Mouse (Mus musculus) E14TG2a.4 (cell line): Measurements from ENCODE around the gene Gramd2.

Experiments
- H3K27me3 ChIP-seq: 2 replicates; pipeline ENCODE4 v1.6.1; 2014; ENCODE audit warnings: low read length, control low read depth; ENCODE audit not compliant: insufficient read depth
- H3K36me3 ChIP-seq: 2 replicates; pipeline ENCODE4 v1.6.1; 2014; ENCODE audit warnings: low read length, control low read depth; ENCODE audit not compliant: insufficient read depth
- H3K4me1 ChIP-seq: replicated peaks from 2 replicates; pipeline ENCODE4 v1.6.1; 2014; ENCODE audit warnings: low read depth, low read length, control low read depth
- H3K4me3 ChIP-seq: replicated peaks from 2 replicates; pipeline ENCODE4 v1.5.1; 2014; ENCODE audit warnings: mild to moderate bottlenecking, low read length
- H3K9me3 ChIP-seq: 2 replicates; pipeline ENCODE4 v1.6.1; 2014; ENCODE audit warnings: low read length, control low read depth
- CTCF ChIP-seq: conservative IDR thresholded peaks from 2 replicates; pipeline ENCODE4 v1.5.1; 2014; ENCODE audit warnings: low read length
- NANOG ChIP-seq: IDR thresholded peaks from 2 replicates; pipeline ENCODE4 v1.6.1; 2014; ENCODE audit warnings: borderline replicate concordance, low read length, mixed read lengths
- POU5F1 ChIP-seq: IDR thresholded peaks from 2 replicates; pipeline ENCODE4 v1.6.1; 2014; ENCODE audit warnings: low read length, borderline replicate concordance

The Gramd2 gene

DNA sequence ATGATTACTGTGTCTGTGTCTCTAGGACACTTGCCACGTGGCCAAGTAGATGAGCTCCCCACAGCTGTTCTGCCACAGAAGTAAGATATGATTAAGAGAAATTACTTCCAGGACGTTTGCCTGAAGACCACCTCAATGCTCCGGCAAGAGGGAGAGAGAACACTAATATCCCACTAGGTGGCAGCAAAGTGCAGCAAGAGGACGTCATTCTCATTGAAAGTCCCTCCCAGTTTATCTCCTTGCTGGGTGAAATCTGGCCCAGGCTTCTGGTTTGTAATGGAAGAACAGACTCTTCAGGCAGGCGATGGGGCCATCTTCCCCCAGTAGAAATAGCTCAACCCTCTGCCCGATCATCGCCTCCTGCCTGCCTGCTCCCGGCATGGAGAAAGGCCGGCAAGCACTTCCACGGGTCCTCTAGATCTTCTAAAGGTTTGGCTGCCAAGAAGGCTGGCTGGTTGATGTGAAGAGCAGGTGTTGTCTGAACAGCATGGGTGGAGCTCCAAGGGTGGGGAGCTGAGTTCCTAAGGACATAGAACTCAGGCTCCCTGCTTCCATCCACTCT is 43.2 kb downstream of the Gramd2 start:
- peak overlapping the region; percentile 66 for H3K4me3 ChIP-seq
- no peaks in the 10 kb centered on the region for H3K9me3 ChIP-seq
- H3K27me3 ChIP-seq = peaks cover 7% of the 10 kb centered on the region
- no peaks in the 10 kb centered on the region for H3K36me3 ChIP-seq
- TF ChIP-seq CTCF (peak; percentile 76), POU5F1 (no peak)
- peaks cover 11% of the 10 kb centered on the region for H3K4me1 ChIP-seq

DNA sequence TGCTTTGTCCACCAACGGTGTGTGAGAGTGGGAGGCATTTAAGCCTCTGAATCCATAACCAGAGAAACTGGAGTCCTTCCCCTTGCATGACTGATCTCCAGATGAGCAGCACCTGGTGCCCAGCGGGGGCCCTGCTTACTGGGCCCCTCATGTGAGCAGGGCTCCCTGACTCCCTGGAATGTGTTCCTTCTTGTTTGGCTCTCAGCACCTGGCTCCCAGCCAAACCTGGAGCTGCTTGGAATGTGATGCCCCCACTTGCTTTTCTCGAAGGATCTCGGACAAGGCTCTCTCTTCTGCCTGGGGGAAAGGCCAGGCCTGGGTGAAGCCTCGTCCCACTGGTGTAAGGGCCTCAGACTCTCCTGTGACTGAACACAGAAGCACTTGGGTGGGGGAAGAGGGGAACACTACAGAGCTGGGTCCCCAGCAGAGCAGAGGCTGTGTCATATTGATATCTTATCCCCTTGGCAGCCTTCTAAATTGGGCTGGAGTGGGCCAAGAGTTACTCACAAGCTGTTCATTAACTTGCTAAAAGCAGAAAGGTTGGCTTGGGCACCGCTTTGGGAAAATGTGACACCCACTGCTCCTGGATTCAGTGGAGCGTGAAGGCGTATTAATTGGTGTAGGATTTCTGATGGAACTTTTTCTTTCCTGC is 44.0 kb downstream of the Gramd2 start:
- peaks cover 7% of the 10 kb centered on the region for H3K27me3 ChIP-seq
- no peaks in the 10 kb centered on the region for H3K9me3 ChIP-seq
- no peaks in the 10 kb centered on the region for H3K36me3 ChIP-seq
- H3K4me1 ChIP-seq = peaks cover 11% of the 10 kb centered on the region
- peak overlapping the region; percentile 66; the same call in 1 of the 2 replicates for H3K4me3 ChIP-seq
- no peak for TF ChIP-seq NANOG

DNA sequence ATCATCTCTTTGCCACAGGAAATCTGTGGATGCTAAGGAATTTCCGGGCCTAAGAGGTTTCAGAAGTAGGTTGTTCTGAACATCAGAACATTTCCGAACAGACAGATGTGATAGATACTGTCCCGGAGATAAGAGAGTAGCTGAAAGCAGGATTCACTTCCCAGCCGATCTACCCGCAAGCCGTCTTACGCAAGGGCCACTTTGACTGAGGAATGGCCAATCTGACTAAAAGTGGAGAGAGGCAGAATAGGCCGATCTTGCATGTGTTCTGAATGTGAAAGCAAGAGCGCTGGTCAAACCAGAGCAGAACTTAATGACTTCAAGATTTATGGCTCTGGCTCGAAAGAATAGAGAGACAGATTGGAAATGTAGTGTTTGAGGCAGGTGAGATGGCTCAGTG is 45.6 kb downstream of the Gramd2 start:
- Histone ChIP-seq H3K36me3 (no peaks in the 10 kb centered on the region), H3K4me3 (no peak overlapping the region), H3K4me1 (peaks cover 11% of the 10 kb centered on the region), H3K27me3 (peaks cover 7% of the 10 kb centered on the region), H3K9me3 (no peaks in the 10 kb centered on the region)
- TF ChIP-seq CTCF (no peak), POU5F1 (no peak), NANOG (no peak)

DNA sequence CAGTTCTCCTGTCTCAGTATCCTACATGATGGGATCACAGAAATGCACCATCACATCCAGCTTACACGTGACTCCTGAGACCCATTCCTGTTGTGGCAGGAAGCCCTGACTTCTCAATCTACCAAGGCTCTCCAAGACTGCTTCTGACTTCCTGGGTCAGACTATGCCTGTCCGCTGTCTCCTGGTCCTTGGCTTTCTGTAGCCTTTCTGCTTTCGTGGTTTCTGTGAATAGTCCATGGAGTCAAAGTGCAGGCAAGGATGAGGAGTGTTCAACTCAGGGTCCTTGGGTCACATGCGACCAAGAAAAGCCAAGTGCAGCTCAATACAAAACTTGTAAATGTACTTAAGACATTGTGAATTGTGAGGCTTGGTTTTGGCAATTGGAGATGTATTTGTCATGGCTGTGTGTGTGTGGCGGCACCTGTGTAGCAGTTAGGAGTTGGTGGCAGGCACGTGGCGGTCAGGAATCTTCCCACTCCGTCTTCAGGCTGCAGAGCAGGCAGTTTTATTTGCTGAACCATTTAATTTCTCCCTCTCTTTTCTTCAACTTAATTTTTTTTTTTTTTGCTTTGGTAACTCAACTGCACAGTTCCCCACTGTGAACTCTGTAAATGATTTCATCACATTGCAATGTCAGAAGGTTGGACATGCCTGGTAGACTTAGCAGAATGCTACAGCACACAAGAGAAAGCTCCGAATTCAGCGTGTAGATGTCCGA is 47.8 kb downstream of the Gramd2 start:
- Histone ChIP-seq H3K4me1 (peaks cover 11% of the 10 kb centered on the region), H3K4me3 (no peak overlapping the region), H3K36me3 (no peaks in the 10 kb centered on the region), H3K9me3 (no peaks in the 10 kb centered on the region), H3K27me3 (no peaks in the 10 kb centered on the region)
- no peak for TF ChIP-seq NANOG
- no peak for TF ChIP-seq CTCF
- TF ChIP-seq POU5F1 = no peak

DNA sequence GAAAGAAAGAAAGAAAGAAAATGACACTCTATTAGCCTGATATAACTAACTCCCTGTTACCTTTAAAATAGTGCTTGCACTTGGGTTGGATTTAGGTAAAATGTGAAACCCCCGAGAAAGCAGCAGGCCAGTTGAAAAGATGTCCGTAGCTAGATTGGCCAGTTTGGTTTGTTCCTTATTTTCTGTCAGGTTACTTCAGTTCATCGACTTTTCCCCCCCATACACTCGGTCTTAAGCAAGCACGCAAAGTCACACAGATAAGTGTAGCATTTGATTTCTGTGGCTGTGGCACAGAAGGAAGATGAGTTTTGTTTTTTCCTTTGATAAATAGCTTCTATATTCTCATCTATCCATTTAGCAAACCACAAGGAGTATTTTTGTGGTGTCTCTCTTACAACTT is 51.2 kb downstream of the Gramd2 start:
- TF ChIP-seq POU5F1 (no peak), NANOG (no peak), CTCF (no peak)
- H3K36me3 ChIP-seq = no peaks in the 10 kb centered on the region
- no peaks in the 10 kb centered on the region for H3K9me3 ChIP-seq
- no peaks in the 10 kb centered on the region; the same call in 1 of the 2 replicates for H3K4me1 ChIP-seq
- H3K4me3 ChIP-seq = no peak overlapping the region
- no peaks in the 10 kb centered on the region for H3K27me3 ChIP-seq

DNA sequence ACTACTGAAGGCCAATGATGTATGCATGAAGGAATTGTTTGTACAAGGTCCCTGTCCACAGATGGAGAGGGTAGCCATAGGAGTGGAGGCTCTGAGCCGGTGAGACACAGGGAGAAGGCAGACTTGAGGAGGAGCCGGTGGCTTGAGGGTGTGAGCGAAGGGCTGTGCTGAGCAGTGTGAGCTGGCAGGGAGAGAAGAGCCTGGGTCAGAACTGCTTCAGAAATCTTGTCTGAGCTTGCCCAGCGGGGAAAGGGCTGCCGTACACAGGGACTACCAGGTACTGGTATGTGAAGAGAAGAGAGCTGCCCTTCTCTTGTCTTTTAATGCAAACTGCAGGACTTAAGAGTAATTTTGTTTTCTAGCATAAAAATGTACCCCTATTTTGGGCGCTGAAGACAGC is 53.1 kb downstream of the Gramd2 start:
- peaks cover 10% of the 10 kb centered on the region for H3K36me3 ChIP-seq
- no peaks in the 10 kb centered on the region for H3K27me3 ChIP-seq
- no peaks in the 10 kb centered on the region for H3K9me3 ChIP-seq
- TF ChIP-seq NANOG = no peak
- TF ChIP-seq CTCF = no peak
- no peak for TF ChIP-seq POU5F1
- H3K4me3 ChIP-seq = no peak overlapping the region
- H3K4me1 ChIP-seq = no peaks in the 10 kb centered on the region; the same call in 1 of the 2 replicates

DNA sequence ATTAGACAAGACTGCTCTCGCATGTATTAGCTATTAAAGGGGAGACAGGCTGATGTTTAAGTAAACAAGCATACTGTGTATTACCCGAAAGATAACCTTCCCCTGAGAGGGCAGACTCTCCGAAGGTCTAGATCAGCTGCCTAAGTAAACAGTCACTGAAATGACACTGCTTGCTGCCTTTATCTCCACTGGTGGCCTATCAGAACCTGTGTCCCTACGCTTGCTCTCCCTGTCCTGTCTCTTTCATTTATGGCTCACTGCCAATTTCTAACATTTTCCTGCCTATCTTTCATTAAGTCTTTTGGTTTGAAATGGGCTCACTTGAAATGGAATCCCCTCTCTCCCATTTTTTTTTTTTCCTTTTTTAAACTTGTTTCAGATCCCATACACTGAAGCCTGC is 55.5 kb downstream of the Gramd2 start:
- H3K27me3 ChIP-seq = no peaks in the 10 kb centered on the region
- H3K4me1 ChIP-seq = no peaks in the 10 kb centered on the region; the same call in 1 of the 2 replicates
- H3K9me3 ChIP-seq = no peaks in the 10 kb centered on the region
- no peak overlapping the region for H3K4me3 ChIP-seq
- TF ChIP-seq NANOG (no peak), CTCF (no peak), POU5F1 (no peak)
- peaks cover 16% of the 10 kb centered on the region for H3K36me3 ChIP-seq

DNA sequence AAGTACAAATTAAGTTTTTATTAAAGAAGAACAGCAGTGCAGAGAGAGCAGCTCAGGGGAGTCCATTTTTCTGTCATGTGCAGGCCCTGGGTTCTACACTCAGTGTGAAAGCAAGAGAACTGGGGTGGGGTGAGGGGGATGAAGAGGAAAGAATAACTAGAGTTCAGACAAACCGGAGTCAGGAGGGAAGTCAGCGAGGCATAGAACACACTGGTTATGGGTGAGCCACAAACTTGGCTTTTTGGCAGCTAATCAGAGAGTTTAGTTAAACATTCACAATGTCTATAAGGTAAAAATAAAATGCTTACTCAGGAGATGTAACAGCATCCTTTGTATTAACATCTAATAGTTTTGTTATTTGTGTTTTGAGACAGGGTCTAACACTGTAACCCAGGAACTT is 60.6 kb downstream of the Gramd2 start:
- Histone ChIP-seq H3K4me3 (no peak overlapping the region), H3K36me3 (peaks cover 16% of the 10 kb centered on the region), H3K9me3 (no peaks in the 10 kb centered on the region), H3K27me3 (no peaks in the 10 kb centered on the region), H3K4me1 (no peaks in the 10 kb centered on the region)
- no peak for TF ChIP-seq CTCF
- no peak for TF ChIP-seq NANOG
